Mouse (Mus musculus): ENCODE measurements around the gene Pnmal1.

Pnmal1 gene

DNA sequence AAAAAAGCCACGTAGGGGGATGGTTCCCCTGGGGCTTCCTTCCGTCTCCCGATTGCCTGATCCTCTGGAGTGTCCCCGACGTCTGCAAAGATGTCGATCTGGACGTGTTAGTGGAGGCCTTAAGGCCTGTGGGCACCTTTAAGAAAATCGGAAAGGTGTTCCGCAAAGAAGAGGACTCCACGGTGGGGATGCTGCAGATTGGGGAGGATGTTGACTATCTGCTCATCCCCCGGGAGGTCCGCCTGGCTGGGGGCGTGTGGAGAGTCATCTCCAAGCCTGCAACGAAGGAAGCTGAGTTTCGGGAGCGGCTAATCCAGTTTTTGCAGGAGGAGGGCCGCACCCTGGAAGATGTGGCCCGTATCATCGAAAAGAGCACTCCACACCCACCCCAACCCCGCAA is 34.9 kb downstream of the Pnmal1 start:
- DNase-seq (ENCODE audit: low spot score in 2 of 2): no peak

DNA sequence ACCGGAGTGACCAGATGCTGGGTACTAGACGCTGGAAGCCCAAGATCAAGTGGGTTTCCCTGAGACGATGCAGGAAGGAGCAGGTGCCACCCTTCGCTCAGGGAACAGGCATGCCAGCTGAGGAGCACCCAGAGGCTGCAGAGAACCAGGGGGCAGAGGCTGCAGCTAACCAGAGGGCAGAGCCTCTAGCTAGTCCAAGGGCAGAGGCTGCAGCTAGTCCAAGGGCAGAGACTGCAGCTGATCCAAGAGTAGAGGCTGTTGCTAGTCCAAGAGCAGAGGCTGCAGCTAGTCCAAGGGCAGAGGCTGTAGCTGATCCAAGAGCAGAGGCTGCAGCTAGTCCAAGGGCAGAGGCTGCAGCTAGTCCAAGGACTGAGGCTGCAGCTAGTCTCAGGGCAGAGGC is 35.9 kb downstream of the Pnmal1 start:
- no peak for DNase-seq (ENCODE audit: low spot score in 2 of 2)

DNA sequence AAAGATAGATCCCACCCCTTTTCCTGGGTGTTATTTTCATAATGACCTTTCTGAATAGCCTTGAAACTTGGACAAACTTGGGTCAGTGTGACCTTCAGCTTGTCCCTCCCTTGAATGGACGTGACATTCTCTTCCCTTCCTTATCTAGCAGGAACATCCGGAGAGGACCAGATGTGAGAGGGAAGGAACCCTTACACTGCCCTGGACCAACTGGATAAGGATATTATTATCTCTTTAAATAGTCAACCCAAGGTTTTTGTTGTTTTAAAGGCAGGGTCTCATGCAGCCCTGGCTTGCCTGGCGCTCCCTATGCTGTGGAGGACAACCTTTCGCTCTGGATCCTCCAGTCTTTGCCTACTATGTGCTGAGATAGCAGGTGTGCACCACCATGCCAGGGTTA is 39.8 kb downstream of the Pnmal1 start:
- no peak for DNase-seq (ENCODE audit: low spot score in 2 of 2)

DNA sequence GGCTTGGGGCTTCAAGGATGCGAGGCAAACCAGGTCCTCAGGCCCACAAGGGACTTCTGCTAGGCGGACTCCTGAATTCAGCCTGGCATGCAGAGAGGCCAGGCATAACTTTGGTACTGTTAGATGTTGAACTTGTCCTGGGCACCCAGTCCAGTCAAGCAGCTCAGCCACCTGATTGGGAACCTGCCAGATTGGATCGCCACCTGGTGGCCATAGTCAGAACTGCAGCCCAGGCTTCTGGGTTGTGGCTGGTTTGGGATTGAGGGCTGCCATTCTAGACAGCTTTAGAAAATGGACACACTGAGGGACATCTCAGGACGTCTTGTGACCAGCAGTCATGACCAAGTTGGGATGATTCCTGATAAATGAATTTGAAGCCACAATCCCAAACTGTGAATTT is 40.2 kb downstream of the Pnmal1 start:
- peak; percentile 90 to 94 for DNase-seq (ENCODE audit: low spot score in 2 of 2)

DNA sequence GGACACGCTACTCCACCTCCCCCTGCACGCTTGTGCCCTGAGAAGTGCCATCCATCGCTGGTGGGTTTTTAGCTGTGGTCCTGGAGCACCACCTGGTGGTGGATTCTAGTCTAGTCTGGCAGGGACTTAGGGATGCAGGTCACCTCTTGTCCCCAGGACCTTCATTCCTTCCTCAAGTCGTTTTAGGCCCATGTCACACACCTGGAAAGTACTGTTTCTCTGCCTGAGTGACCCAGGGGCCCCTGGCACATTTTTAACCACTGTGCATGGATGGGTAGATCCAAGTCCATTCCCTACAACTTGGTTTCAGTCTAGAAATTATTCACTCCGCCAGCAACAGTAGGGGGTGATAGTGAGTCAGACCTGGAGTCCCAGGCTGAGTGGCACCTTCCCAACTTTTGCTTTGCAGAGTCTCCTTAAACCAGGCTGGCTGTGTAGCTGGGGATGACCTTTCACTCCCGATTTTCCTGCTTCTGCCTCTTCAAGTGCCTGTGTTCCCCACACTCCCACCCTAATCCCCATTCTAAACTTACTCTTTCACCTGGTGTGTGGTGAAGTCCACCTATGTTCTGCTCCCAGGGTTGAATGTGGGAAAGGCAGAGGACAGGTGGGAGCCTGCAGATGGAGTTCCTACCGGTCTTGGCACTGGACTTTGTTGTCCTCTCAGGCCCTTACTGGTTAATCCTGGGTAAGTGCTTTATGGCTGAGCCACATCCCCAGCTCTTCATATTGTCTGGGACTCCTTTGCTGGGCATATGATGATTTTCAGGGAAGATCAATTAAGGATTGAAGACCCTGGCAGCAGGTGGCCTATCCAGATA is 43.1 kb downstream of the Pnmal1 start:
- peak; percentile 86 to 89 for DNase-seq (ENCODE audit: low spot score in 2 of 2)

DNA sequence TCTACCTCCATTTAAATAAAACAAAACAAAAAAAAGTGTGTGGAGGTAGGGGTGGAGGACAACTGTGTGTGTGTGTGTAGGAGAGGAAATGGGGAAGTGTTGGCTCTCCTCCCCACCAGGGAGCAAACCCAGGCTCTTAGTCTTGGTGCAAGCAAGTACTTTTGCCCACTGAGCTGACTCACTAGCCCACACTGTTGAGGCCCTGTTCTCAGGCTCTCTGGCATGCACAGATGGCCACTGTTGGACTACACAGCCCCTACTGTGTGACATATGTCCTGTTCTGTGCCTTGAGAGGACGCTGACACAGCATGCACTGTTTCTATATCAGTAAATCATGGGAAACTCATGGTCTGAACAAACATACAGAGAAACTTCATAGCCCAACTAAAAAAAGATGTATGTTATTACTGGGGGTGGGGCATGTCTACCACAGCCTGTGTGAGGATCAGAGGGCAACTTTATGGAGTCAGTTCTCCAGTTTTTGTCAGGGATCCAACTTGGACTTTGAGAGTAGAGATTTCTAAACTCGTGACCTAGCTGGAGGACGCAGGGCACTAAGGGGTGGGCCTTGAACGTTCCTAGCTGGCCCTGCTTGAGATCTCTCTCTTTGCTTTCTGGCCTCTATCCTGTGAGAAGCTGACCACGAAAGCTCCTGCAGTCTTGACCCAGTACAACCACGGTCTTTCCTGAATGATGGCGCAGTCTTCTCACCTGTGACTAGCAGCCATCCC is 43.9 kb downstream of the Pnmal1 start:
- DNase-seq (ENCODE audit: low spot score in 2 of 2): no peak

DNA sequence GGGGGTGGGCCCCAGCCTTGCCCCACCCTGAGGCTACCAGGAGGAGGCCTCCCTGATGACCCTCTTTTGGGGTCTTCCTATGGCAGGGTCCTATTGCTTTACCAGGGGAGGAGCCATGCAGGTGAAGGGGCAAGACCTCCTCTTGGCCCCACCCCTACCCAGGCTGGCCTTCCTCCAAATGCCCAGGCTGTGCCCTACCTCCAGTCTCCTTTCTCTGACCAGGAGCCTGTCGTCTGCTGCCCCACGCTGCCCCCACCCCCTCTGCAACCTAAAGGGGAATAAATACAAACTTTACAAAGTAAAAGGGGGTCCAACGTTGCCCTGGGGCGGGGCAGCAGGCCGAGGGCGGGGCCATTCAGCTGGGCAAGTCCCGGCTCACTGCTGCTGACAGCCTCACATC is 45.2 kb downstream of the Pnmal1 start:
- DNase-seq (ENCODE audit: low spot score in 2 of 2): no peak

DNA sequence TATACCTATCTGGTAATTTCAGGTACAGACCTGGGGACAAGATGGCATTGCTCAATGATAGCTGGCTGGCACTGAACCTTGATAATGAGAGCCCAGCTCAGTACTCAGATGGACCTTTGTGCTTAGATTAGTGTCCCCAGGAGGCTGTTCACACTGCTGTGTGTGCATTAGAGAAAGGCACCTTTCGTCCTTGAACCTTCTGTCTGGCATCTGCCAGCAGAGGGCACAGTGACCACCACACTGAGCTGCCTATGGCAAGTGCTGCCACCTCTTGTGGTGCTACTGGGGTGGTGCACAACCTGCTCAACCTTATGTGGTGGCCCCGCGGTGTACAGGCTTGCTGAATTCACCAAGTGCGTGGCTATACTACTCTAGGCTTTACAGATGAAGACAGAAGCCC is 47.8 kb downstream of the Pnmal1 start:
- DNase-seq (ENCODE audit: low spot score in 2 of 2): no peak

DNA sequence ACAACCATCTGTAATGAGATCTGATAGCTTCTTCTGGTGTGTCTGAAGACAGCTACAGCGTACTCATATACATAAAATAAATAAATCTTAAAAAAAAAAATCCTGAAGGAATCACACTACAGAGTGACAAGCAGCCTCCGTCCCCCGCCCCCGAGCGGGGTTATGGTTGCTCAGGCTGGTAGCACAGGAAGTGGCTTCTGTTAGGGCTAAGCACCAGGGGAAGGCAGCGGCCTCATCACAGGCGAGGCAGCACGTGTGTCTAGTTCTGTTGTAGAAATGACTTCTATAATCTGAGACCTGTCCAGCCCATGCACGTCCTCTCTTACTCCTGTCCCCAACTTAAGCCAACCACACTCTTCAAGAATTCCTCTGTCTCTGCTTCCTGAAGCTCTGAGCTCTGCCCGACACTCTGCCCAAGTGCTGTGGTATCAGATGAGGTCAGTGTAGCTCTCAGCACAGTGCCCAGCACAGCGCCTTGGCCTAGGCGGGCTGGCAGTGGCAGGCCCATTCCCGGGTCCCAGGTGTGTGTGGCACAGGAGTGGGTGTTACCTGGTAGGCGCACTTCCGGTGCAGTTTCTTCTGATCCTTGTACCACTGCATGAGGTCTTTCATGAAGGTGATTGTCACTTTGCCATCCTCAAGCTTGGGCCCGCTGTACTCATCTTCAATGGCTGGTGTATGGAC is 50.0 kb downstream of the Pnmal1 start:
- DNase-seq (ENCODE audit: low spot score in 2 of 2): no peak

DNA sequence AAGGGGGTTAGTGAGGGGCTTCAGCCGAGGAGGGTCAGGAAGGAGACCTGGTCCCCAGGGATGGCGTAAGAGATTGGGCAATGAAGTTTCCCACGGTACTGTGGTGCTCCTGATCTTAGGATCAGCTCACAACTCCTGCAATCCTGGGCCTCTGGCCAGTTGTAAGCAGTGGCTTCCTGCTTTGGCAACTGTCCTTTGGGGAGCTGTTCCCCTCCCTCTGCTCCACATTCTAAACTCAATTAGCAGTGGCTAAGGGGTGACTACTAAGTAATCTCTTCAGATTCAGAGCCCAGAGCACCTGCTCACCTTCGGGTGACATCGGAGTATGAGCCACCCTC is 50.5 kb downstream of the Pnmal1 start:
- no peak for DNase-seq (ENCODE audit: low spot score in 2 of 2)

DNA sequence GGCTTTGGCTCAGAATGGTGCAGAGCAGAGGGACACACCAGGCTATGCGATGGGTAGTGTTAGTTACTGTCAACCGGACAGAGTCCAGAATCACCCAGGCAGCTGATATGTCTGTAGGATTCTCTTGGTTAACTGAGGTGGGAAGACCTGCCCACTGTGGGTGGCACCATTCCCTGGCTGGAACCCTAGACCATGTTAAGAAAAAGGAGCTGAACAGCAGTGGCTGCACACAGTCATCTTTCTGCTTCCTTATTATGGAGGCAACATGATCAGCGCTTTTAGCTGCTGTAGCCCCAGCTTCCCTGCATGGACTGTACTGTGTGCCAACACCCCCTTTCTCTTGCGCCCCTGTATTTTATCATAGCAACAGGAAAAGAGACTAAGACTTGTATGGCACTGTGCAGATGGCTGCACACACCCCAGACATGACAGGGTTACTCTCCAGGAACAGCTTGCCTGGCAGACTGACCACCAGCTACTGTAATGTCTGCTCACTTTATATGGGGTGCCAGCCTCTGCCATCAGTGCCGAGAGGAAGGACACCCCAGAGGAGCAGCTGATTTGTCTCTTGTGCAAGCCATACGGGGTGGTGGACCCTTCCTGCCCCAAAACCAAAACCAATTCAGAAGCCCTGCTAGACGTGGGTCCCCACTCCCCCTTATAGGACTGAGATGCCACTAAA is 52.6 kb downstream of the Pnmal1 start:
- DNase-seq (ENCODE audit: low spot score in 2 of 2): no peak

All from right cerebral cortex, adult 2 months (tissue).